Mouse (Mus musculus) liver, embryonic 13.5 days (tissue): ENCODE results near the gene Cnot1. TPM values are rescaled to one million over a fixed set of nuclear protein-coding genes. Genes with fewer than 3 reads are reported as not detected.
A peak's percentile ranks its signal among the peaks of the same experiment; 100 is the strongest.

Source experiments
- ATAC-seq: fragments of 200-750 bp; cut with Nextera tagmentation; 2 replicates; pipeline ENCODE4 v1.8.0; 2017; ENCODE audit warnings: low read depth, mild to moderate bottlenecking, moderate number of reproducible peaks, moderate library complexity
- DNase-seq: peaks from one replicate; pipeline ENCODE4 v3.0.0; 2022
- H3K27ac ChIP-seq: fragments of 300-500 bp; sonication (generic); 2 replicates; pipeline ENCODE4 v1.5.1; 2015; ENCODE audit warnings: moderate library complexity, mild to moderate bottlenecking, inconsistent platforms
- H3K27me3 ChIP-seq: fragments of 300-500 bp; sonication (generic); 2 replicates; pipeline ENCODE4 v1.6.1; 2015; ENCODE audit warnings: mild to moderate bottlenecking, inconsistent platforms
- H3K36me3 ChIP-seq: fragments of 300-500 bp; sonication (generic); 2 replicates; pipeline ENCODE4 v1.6.1; 2015; ENCODE audit warnings: mild to moderate bottlenecking, inconsistent platforms
- H3K4me1 ChIP-seq: fragments of 300-500 bp; sonication (generic); replicated peaks from 2 replicates; pipeline ENCODE4 v1.6.1; 2015; ENCODE audit warnings: inconsistent platforms
- H3K4me2 ChIP-seq: fragments of 300-500 bp; sonication (generic); 2 replicates; pipeline ENCODE4 v1.6.1; 2015; ENCODE audit warnings: inconsistent platforms, mild to moderate bottlenecking, moderate library complexity
- H3K4me3 ChIP-seq: fragments of 300-500 bp; sonication (generic); replicated peaks from 2 replicates; pipeline ENCODE4 v1.5.1; 2015; ENCODE audit warnings: mild to moderate bottlenecking, inconsistent platforms
- H3K9ac ChIP-seq: fragments of 300-500 bp; sonication (generic); 2 replicates; pipeline ENCODE4 v1.6.1; 2015; ENCODE audit warnings: mild to moderate bottlenecking, inconsistent platforms
- H3K9me3 ChIP-seq: fragments of 300-500 bp; sonication (generic); replicated peaks from 2 replicates; pipeline ENCODE4 v1.6.1; 2016; ENCODE audit warnings: inconsistent platforms
- WGBS: fragments of 180-500 bp; shearing (Covaris S2); methylation state at CpG from one replicate; pipeline ENCODE4 v1.1.7; 2015; ENCODE audit not compliant: insufficient replicate concordance; 5-methylcytosine and 5-hydroxymethylcytosine counted together
- polyA plus RNA-seq: library from polyadenylated mRNA; unstranded; fragments of >200 nt; fragmentation: Nextera tagmentation; extraction: Ambion mirVana; gene quantifications from 2 replicates; pipeline ENCODE4 v1.2.1, GENCODE M21; 2015

Gene Cnot1
- 24.5 and 30.6 TPM in 2 replicates for polyA plus RNA-seq

- ATAC-seq (peak; percentile 95), DNase-seq (peak; percentile 95)
- Histone ChIP-seq H3K4me2 (peak within 1 kb of the TSS; percentile 95), H3K9ac (peak within 1 kb of the TSS; percentile 97), H3K9me3 (no peaks in the 10 kb centered on the region), H3K36me3 (peaks cover 19% of the 10 kb centered on the region), H3K27ac (peak within 1 kb of the TSS; percentile 91), H3K4me1 (peaks cover 59% of the 10 kb centered on the region), H3K27me3 (no peaks in the 10 kb centered on the region), H3K4me3 (peak within 1 kb of the TSS; percentile 99)
- WGBS = under 1% methylated on average over 44 of the region's 44 CpGs
Measured at GRCm38 (mm10) chr8:95807331-95807843, at the start of gene Cnot1. Gene Cnot1, minus strand, starts transcription at chr8:95807464.

- ATAC-seq (no peak), DNase-seq (no peak)
- Histone ChIP-seq H3K4me2 (no peak overlapping the region), H3K27ac (no peak overlapping the region), H3K9me3 (no peaks in the 10 kb centered on the region), H3K4me1 (peaks cover 11% of the 10 kb centered on the region), H3K36me3 (no peaks in the 10 kb centered on the region), H3K9ac (no peak overlapping the region), H3K4me3 (no peak overlapping the region), H3K27me3 (no peaks in the 10 kb centered on the region)
- 72% methylated on average over 6 of the region's 6 CpGs for WGBS
Measured at GRCm38 (mm10) chr8:95854174-95854573, 46.9 kb upstream of the Cnot1 start.

GRCm38 (mm10) chr8:95853102-95853843 lies 46.0 kb upstream of the Cnot1 start, which contains the start of gene Slc38a7:
Gene Slc38a7, minus strand, starts transcription at chr8:95853539.
- Histone ChIP-seq H3K27me3 (no peaks in the 10 kb centered on the region), H3K9ac (peak within 1 kb of the TSS; percentile 69), H3K4me1 (peaks cover 18% of the 10 kb centered on the region), H3K4me3 (peak within 1 kb of the TSS; percentile 62), H3K36me3 (peaks cover 4% of the 10 kb centered on the region; the same call in 1 of the 2 replicates), H3K27ac (peak within 1 kb of the TSS; percentile 60), H3K9me3 (no peaks in the 10 kb centered on the region), H3K4me2 (peak within 1 kb of the TSS; percentile 71)
- WGBS = 15% methylated on average over 22 of the region's 22 CpGs
- DNase-seq (peak; percentile 59), ATAC-seq (peak; percentile 86)

GRCm38 (mm10) chr8:95852290-95852689 lies 45.0 kb upstream of the Cnot1 start:
- Histone ChIP-seq H3K27ac (peak overlapping the region; percentile 60), H3K9ac (peak overlapping the region; percentile 69), H3K9me3 (no peaks in the 10 kb centered on the region), H3K4me3 (peak overlapping the region; percentile 62), H3K4me1 (peaks cover 25% of the 10 kb centered on the region), H3K36me3 (peaks cover 8% of the 10 kb centered on the region; the same call in 1 of the 2 replicates), H3K27me3 (no peaks in the 10 kb centered on the region), H3K4me2 (peak overlapping the region; percentile 71)
- 33% methylated on average over 4 of the region's 4 CpGs for WGBS
- DNase-seq (no peak), ATAC-seq (peak; percentile 50)

DNA sequence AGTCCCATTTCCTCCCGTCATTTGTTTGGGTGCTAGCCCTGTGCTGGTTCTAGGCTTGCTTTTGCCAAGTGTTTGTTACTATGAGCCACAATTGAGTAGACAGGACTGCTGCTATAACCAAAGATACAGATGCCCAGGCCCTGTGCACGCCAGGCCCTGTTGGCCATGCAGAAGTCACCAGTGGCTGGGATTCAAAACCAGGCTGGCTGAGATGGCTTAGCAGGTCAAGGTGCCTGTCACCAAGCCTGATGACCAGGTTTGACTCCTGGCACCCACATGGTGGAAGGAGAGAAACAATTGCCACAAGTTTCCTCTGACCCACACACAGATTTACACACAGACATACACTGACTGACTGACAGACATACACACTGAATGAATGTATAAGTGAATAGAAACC lies 43.1 kb upstream of the Cnot1 start:
- Histone ChIP-seq H3K27ac (no peak overlapping the region), H3K4me2 (no peak overlapping the region), H3K4me3 (no peak overlapping the region), H3K27me3 (no peaks in the 10 kb centered on the region), H3K4me1 (peaks cover 25% of the 10 kb centered on the region), H3K36me3 (peaks cover 17% of the 10 kb centered on the region; the same call in 1 of the 2 replicates), H3K9ac (no peak overlapping the region), H3K9me3 (no peaks in the 10 kb centered on the region)
- WGBS = 81% methylated on average over 2 of the region's 2 CpGs
- ATAC-seq = no peak
- DNase-seq = no peak

DNA sequence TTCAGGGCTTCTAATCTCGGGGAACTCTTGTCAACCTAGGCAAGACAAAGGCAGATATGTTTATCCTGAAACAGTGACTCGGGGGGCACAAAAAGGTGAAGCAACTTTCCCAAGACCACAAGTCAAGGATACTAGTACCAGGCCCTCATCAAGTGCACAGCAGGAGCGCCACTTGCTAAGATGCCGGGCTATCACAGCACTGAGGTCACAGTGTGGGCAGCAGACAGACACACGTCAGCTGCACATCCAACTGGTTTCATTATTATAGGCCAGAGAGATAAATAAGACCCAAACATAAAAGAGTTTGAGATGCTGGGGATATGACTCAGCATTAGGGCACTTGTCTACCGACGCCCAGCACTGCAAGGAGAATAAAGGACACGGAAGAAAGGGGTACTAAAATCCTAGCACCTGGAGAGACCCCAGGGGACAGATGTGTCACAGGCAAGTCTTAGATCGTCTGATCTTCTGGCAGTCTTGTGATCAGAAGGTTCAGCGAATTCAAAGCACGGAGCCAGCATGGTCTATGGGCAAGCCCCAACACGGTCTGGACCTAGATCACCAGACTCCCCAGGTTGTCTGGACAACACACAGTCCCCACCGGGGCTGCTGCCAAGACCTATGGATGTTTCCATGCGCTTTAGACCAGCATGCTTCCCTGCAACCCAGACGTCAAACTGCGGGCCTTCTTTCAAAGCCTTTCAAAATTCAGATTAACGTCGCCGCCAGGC lies 41.6 kb upstream of the Cnot1 start:
- 79% methylated on average over 19 of the region's 19 CpGs for WGBS
- no peaks in the 10 kb centered on the region for H3K9me3 ChIP-seq
- H3K36me3 ChIP-seq = peaks cover 26% of the 10 kb centered on the region
- no peak overlapping the region for H3K4me2 ChIP-seq
- ATAC-seq (no peak), DNase-seq (no peak)
- H3K9ac ChIP-seq = no peak overlapping the region
- H3K27me3 ChIP-seq = no peaks in the 10 kb centered on the region
- no peak overlapping the region for H3K4me3 ChIP-seq
- H3K27ac ChIP-seq = no peak overlapping the region
- peaks cover 25% of the 10 kb centered on the region for H3K4me1 ChIP-seq

DNA sequence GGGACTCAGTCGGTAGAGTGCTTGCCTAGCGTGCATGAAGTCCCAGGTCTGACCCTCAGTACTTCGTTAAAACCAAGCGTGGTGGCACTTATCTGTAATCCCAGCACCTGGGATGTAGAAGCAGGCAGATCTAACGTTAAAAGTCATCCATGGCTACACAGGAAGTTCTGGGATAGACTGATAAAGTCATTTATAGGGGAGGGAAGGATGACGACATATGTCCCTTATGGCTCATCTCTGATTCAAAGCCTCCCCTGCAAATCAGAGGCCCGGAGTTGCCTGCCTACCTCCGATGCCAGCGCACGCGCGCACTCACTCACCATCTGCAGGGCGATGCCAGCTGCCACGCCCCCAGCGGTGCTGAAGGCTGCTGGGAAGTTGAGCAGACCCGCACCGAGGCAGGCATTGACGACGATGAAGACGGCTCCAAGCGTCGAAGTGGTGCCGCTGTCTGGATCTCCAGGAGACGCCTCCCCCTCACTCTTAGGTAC lies 40.8 kb upstream of the Cnot1 start:
- ATAC-seq (peak; percentile 29), DNase-seq (no peak)
- Histone ChIP-seq H3K4me3 (no peak overlapping the region), H3K36me3 (peaks cover 29% of the 10 kb centered on the region), H3K9ac (no peak overlapping the region), H3K4me1 (peaks cover 25% of the 10 kb centered on the region), H3K9me3 (no peaks in the 10 kb centered on the region), H3K4me2 (no peak overlapping the region), H3K27ac (no peak overlapping the region), H3K27me3 (no peaks in the 10 kb centered on the region)
- 50% methylated on average over 24 of the region's 24 CpGs for WGBS

- no peak for DNase-seq
- Histone ChIP-seq H3K4me2 (no peak overlapping the region), H3K9ac (no peak overlapping the region), H3K27me3 (no peaks in the 10 kb centered on the region), H3K4me1 (peaks cover 14% of the 10 kb centered on the region), H3K27ac (no peak overlapping the region), H3K4me3 (no peak overlapping the region), H3K9me3 (no peaks in the 10 kb centered on the region), H3K36me3 (peaks cover 36% of the 10 kb centered on the region)
- no peak for ATAC-seq
- 74% methylated on average over 7 of the region's 7 CpGs for WGBS
Measured at GRCm38 (mm10) chr8:95845026-95845425, 37.8 kb upstream of the Cnot1 start.

GRCm38 (mm10) chr8:95843968-95844367 lies 36.7 kb upstream of the Cnot1 start:
- DNase-seq = no peak

GRCm38 (mm10) chr8:95841436-95841835 lies 34.2 kb upstream of the Cnot1 start:
- Histone ChIP-seq H3K9ac (no peak overlapping the region), H3K4me3 (no peak overlapping the region), H3K36me3 (peaks cover 27% of the 10 kb centered on the region), H3K27ac (no peak overlapping the region), H3K4me1 (no peaks in the 10 kb centered on the region), H3K9me3 (no peaks in the 10 kb centered on the region), H3K27me3 (no peaks in the 10 kb centered on the region), H3K4me2 (no peak overlapping the region)
- ATAC-seq = no peak
- 86% methylated on average over 15 of the region's 15 CpGs for WGBS
- DNase-seq = no peak

More at GRCm38 (mm10) chr8:95843968-95844367, 36.7 kb upstream of the Cnot1 start:
- ATAC-seq = no peak
- H3K9me3 ChIP-seq = no peaks in the 10 kb centered on the region
- H3K9ac ChIP-seq = no peak overlapping the region
- H3K4me1 ChIP-seq = peaks cover 14% of the 10 kb centered on the region
- no peak overlapping the region for H3K4me3 ChIP-seq
- WGBS = 73% methylated on average over 6 of the region's 6 CpGs
- H3K4me2 ChIP-seq = no peak overlapping the region
- no peak overlapping the region for H3K27ac ChIP-seq
- no peaks in the 10 kb centered on the region for H3K27me3 ChIP-seq
- peaks cover 39% of the 10 kb centered on the region for H3K36me3 ChIP-seq

- Histone ChIP-seq H3K27me3 (no peaks in the 10 kb centered on the region), H3K27ac (no peak overlapping the region), H3K4me3 (no peak overlapping the region), H3K9me3 (no peaks in the 10 kb centered on the region), H3K4me2 (no peak overlapping the region), H3K4me1 (peaks cover 5% of the 10 kb centered on the region), H3K36me3 (peaks cover 16% of the 10 kb centered on the region), H3K9ac (no peak overlapping the region)
- DNase-seq = no peak
- ATAC-seq = no peak
- 93% methylated on average over 4 of the region's 4 CpGs for WGBS
Measured at GRCm38 (mm10) chr8:95839289-95839688, 32.0 kb upstream of the Cnot1 start.
